Mouse (Mus musculus) kidney, postnatal 0 days (tissue): ENCODE data around the gene Ccn2. TPM values are rescaled to one million over a fixed set of nuclear protein-coding genes. Genes with fewer than 3 reads are reported as not detected.

Experiments
- ATAC-seq: fragments of 200-750 bp; cut with Nextera tagmentation; replicated peaks from 2 replicates; pipeline ENCODE4 v1.8.0; 2017; ENCODE audit warnings: low read depth, moderate number of reproducible peaks, moderate TSS enrichment, moderate library complexity; ENCODE audit not compliant: low FRiP score
- DNase-seq: peaks from one replicate; pipeline ENCODE4 v3.0.0-alpha.2; 2016; ENCODE audit warnings: low spot score
- H3K27ac ChIP-seq: fragments of 300-500 bp; sonication (generic); 2 replicates; pipeline ENCODE4 v1.5.1; 2014; ENCODE audit warnings: mild to moderate bottlenecking
- H3K27me3 ChIP-seq: fragments of 300-500 bp; sonication (generic); 2 replicates; pipeline ENCODE4 v1.6.1; 2014; ENCODE audit warnings: low read length, mixed read lengths; ENCODE audit not compliant: insufficient read depth
- H3K36me3 ChIP-seq: fragments of 300-500 bp; sonication (generic); 2 replicates; pipeline ENCODE4 v1.6.1; 2014; ENCODE audit warnings: low read length, mixed read lengths; ENCODE audit not compliant: insufficient read depth
- H3K4me1 ChIP-seq: fragments of 300-500 bp; sonication (generic); replicated peaks from 2 replicates; pipeline ENCODE4 v1.6.1; 2014; ENCODE audit warnings: antibody characterized with exemption, low read length, mixed read lengths; ENCODE audit not compliant: insufficient read depth
- H3K4me2 ChIP-seq: fragments of 300-500 bp; sonication (generic); 2 replicates; pipeline ENCODE4 v1.6.1; 2014; ENCODE audit warnings: mild to moderate bottlenecking, low read length, moderate library complexity, mixed read lengths
- H3K4me3 ChIP-seq: fragments of 300-500 bp; sonication (generic); replicated peaks from 2 replicates; pipeline ENCODE4 v1.5.1; 2014; ENCODE audit warnings: low read depth, low read length
- H3K9ac ChIP-seq: fragments of 300-500 bp; sonication (generic); 2 replicates; pipeline ENCODE4 v1.6.1; 2014; ENCODE audit warnings: low read depth, low read length
- H3K9me3 ChIP-seq: fragments of 300-500 bp; sonication (generic); replicated peaks from 2 replicates; pipeline ENCODE4 v1.6.1; 2016; ENCODE audit warnings: low read length, inconsistent platforms, mixed read lengths
- CTCF ChIP-seq: IDR thresholded peaks from 2 replicates; pipeline ENCODE4 v1.5.1; 2016; ENCODE audit warnings: antibody characterized with exemption, low read depth, mild to moderate bottlenecking, moderate library complexity
- whole genome bisulfite sequencing: fragments of 180-500 bp; shearing (Covaris S2); extraction: QIAGEN DNeasy Blood & Tissue Kit; methylation state at CpG from one replicate; pipeline ENCODE4 v1.1.7; 2014; 5-methylcytosine and 5-hydroxymethylcytosine counted together
- polyA plus RNA-seq: library from polyadenylated mRNA; unstranded; fragments of >200 nt; fragmentation: Nextera tagmentation; extraction: Ambion mirVana; gene quantifications from 2 replicates; pipeline ENCODE4 v1.2.1, GENCODE M21; 2015

The Ccn2 gene
- polyA plus RNA-seq, 1 experiment from 2014 or later = 18.4 TPM

- H3K9ac ChIP-seq = no peak overlapping the region
- H3K36me3 ChIP-seq = 0 out of 2 replicates have a peak, but pooled peaks cover 3% of the 10 kb centered on the region
- no peak overlapping the region for H3K4me3 ChIP-seq
- H3K4me1 ChIP-seq = peaks cover 13% of the 10 kb centered on the region
- H3K9me3 ChIP-seq = no peaks in the 10 kb centered on the region
- no peak overlapping the region for H3K4me2 ChIP-seq
- DNase-seq = no peak
- ATAC-seq = no peak
- no peak overlapping the region for H3K27ac ChIP-seq
- WGBS = 86% methylated on average over 11 of the region's 11 CpGs
- TF ChIP-seq CTCF = no peak
- no peaks in the 10 kb centered on the region for H3K27me3 ChIP-seq
These were observed 47.7 kb downstream of the Ccn2 start for GRCm38 (mm10) chr10:24642796-24643580.

GRCm38 (mm10) chr10:24645169-24645568 lies 49.9 kb downstream of the Ccn2 start:
- Histone ChIP-seq H3K9ac (no peak overlapping the region), H3K27ac (no peak overlapping the region), H3K27me3 (no peaks in the 10 kb centered on the region), H3K36me3 (0 out of 2 replicates have a peak, but pooled peaks cover 3% of the 10 kb centered on the region), H3K4me2 (no peak overlapping the region), H3K9me3 (no peaks in the 10 kb centered on the region), H3K4me3 (no peak overlapping the region), H3K4me1 (no peaks in the 10 kb centered on the region)
- WGBS = 78% methylated on average over 8 of the region's 8 CpGs
- DNase-seq = no peak
- no peak for ATAC-seq
- no peak for TF ChIP-seq CTCF

Other genes with a start within 250 kb of the Ccn2 start
- 7.7 and 8.6 TPM in 2 replicates for gene Enpp1, start 116.7 kb downstream of the Ccn2 start, polyA plus RNA-seq
- 4.0 and 4.8 TPM in 2 replicates for gene Enpp3, start 247.4 kb downstream of the Ccn2 start, polyA plus RNA-seq